Mouse (Mus musculus): ENCODE measurements at regions not wholly inside any gene's neighbourhood (a gene's known extent, or its start where the extent isn't known, plus 50 kb on each side); places are given as distances from the start of the nearest gene placed in this dataset.

DNA sequence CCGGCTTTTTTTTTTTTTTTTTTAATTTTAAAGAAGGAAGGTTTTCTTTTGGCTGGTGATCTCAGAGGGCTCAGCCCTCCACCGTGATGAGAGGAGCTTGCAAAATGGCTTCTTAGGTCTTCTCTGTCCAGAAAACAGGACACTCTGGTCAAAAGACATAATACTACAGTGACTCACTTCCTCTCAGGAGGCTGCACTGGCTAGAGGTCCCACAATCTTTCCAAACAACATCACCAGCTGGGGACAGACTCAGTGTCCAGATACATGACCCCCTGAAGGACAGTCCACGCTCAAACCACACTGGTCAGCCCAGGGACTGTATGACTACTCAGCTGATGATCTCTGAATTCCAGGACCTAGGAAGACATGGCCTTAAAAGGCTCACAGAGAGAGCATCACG is 61.5 kb upstream of the Larp1 start:
- TF ChIP-seq EP300 (IDR thresholded peaks at IDR 0.05) = no peak
- no peak for TF ChIP-seq CTCF (IDR thresholded peaks at IDR 0.05)
